Mouse (Mus musculus): ENCODE measurements around the gene Zfp385b. TPM values are rescaled to one million over a fixed set of nuclear protein-coding genes. Genes with fewer than 3 reads are reported as not detected.
A peak's percentile ranks its signal among the peaks of the same experiment; 100 is the strongest.

The Zfp385b gene
- total RNA-seq, 2 experiments from 2014 or later: 42.8 to 46.9 TPM

GRCm38 (mm10) chr2:77592525-77592924 is 226.9 kb downstream of the Zfp385b start:
- no peak for DNase-seq (ENCODE audit: low spot score in 2 of 2)

DNA sequence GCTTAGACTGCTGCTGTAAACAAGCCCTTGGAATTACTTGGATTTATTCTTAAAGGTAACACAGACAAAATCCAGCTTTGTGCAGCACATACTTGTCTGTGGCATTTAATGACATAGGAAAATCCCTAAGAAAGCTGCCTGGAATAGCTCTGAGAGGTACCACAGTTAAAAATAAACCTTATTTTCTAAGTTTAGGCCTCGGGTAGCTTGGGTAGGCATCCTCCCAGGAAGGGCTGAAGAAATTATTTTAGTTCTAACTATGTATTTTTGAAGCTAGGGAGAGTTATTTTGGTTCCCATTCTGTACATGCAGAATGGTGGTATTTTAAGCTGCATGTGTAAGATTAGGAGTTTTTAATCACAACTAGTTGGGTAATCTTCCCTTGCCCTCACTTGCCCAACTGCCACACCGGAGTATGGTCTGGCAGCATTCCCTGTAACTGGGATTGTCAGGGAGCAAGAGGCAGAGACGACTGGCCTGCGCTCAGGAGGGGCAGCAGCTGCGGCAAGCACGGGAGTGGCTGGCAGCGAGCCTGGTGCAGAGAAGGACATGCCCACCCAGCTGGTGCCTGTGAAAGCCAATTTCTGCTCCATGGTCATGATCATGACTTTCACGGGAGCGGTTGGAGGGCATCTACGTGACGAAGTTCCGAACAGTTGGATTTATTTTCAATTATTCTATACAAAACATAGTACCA is 230.1 kb downstream of the Zfp385b start:
- peak; percentile 70 to 72 for DNase-seq (ENCODE audit: low spot score in 2 of 2)

DNA sequence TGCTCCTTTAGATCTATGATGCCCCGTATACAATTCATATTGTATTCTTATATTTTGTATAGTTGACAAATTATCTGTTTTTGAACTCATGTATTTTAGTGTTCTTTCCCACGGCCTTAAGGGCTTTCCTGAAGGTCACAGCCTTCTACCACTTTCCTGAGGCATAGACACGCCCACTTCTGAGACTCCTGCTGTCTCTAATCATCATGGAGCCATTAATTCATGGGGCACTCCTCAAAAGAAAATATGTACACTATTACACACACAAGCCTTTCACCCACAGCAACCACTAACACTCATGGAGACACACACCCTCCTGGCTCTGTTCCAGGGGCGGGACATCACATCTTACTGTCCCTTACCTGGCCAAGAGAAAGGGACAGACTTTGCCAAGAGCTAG is 232.1 kb downstream of the Zfp385b start:
- no peak for DNase-seq (ENCODE audit: low spot score in 2 of 2)

DNA sequence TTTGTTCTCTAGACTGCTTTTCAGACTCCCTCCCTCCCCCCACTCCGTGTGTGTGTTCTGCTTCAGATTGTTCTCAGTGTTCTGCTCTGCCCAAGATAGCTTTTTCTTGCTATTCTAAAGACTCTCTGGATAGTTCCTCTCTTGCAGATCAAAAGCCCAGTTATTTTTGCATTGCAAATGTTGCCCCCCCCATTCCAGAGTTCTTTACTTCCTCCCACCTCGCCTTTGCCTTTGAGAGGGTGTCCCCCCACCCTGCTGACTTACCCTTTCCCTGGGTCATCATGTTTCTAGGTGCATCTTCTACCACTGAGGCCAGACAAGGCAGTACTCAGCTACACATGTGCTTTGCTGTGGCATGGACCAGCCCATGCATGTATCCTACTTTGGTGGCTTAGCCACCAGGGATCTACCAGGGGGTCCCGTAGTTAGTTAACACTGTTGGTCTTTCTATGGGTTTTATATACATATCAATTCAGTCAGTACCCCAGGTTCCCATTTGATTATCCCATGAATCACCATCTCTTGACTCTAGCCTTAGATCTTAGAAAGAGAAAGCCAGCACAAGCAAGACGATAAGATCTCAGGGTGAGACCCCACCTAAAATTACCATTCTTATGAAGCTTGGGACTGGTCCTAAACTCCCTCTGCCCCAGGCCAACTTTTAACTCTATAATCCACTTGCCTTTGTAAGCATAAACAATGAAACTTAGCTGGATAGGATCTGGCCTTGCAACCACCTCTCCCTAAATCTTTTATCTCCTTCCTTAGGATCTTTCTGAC is 232.7 kb downstream of the Zfp385b start:
- DNase-seq (ENCODE audit: low spot score in 2 of 2): no peak

- no peak for DNase-seq (ENCODE audit: low spot score in 2 of 2)
Measured at GRCm38 (mm10) chr2:77583586-77583985, 235.9 kb downstream of the Zfp385b start.

- DNase-seq (ENCODE audit: low spot score in 2 of 2): no peak
Measured at GRCm38 (mm10) chr2:77576571-77576970, 242.9 kb downstream of the Zfp385b start.

DNA sequence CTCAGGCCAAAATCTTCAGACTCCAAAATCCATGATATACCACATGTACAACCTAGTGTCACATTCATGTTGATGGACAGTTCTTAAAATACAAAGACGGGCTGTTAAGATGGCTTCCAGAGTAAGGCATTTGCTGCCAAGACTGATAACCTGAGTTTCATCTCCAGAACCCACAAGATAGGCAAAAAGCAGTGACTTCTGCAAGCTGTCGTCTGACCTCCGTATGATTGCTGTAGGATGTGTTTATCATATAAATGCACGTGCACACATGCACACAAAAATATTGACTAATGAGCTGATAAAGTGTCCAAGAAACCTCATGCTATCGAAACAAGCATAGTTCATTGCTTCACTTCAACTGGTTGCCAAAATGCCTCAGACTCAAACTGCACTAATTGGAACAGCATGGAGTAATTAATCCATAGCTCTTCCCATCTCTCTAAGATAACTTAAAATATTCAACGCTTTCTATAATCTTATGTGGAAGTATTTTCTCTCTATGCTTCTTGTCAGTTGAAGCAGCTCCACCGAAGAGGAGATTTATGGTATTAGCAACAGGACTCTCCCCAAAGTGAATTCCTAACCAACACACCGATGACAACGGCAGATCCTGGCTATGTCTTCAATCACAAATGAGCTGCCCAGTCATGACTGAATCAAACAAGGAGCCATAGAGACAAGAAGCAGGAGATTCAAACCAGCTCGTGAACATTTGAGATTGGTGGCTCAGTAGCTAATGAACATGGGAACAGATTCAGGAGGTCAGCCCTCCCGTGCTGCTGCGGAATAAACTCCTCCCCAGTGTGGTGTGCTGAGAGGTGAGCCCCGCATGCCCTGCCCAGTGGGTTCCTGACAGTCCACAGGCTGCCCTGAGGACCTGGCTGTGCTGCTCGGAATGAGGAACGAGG is 251.7 kb downstream of the Zfp385b start:
- DNase-seq (ENCODE audit: low spot score in 2 of 2): no peak

- no peak for DNase-seq (ENCODE audit: low spot score in 2 of 2)
Measured at GRCm38 (mm10) chr2:77563706-77564105, 255.7 kb downstream of the Zfp385b start.

GRCm38 (mm10) chr2:77561941-77562340 is 257.5 kb downstream of the Zfp385b start:
- DNase-seq (ENCODE audit: low spot score in 2 of 2): no peak

- no peak for DNase-seq (ENCODE audit: low spot score in 2 of 2)
Measured at GRCm38 (mm10) chr2:77556938-77557337, 262.5 kb downstream of the Zfp385b start.

GRCm38 (mm10) chr2:77555980-77556379 is 263.5 kb downstream of the Zfp385b start:
- no peak for DNase-seq (ENCODE audit: low spot score in 2 of 2)

GRCm38 (mm10) chr2:77552675-77553074 is 266.8 kb downstream of the Zfp385b start:
- no peak for DNase-seq (ENCODE audit: low spot score in 2 of 2)

- DNase-seq (ENCODE audit: low spot score in 2 of 2): no peak
Measured at GRCm38 (mm10) chr2:77543388-77543787, 276.1 kb downstream of the Zfp385b start.

DNA sequence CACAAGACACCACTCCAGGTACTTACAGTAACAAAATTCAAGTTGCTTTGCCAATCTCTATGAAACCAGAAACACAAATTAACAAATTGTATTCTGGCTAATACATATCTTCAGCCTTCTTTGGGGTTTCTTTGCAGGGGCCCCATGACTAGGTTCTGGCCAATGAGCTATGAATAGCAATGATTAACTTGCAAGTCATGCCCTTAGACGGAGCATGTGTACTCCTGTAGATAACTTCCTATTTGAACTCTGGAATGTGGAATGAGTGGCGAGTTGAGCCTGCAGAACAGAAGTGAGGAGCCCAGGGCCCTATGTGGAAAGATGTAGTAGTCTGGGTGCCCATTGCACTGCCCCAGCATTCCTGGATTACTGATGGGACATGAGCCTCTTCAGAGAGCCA is 276.8 kb downstream of the Zfp385b start:
- DNase-seq (ENCODE audit: low spot score in 2 of 2): no peak

GRCm38 (mm10) chr2:77541681-77542080 is 277.8 kb downstream of the Zfp385b start:
- DNase-seq (ENCODE audit: low spot score in 2 of 2): no peak

DNA sequence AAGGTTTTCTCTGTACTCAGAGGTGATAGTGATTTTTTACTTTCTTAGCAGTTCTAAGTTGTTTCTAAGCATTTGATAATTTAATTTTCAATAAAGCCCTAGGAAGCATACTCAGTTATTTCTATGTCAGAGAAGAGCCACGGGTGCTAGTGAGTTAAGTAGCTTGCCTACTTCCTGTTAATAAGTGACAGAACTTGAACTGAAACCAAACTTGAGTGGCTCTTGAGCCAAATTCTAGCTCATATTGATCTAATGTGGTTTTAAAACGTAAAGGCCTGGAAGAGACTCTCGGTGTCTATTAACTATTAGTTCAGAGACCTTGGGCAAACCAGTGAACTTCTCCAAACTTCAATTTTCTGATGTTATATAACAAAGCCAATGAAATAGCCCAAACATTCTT is 278.6 kb downstream of the Zfp385b start:
- no peak for DNase-seq (ENCODE audit: low spot score in 2 of 2)

DNA sequence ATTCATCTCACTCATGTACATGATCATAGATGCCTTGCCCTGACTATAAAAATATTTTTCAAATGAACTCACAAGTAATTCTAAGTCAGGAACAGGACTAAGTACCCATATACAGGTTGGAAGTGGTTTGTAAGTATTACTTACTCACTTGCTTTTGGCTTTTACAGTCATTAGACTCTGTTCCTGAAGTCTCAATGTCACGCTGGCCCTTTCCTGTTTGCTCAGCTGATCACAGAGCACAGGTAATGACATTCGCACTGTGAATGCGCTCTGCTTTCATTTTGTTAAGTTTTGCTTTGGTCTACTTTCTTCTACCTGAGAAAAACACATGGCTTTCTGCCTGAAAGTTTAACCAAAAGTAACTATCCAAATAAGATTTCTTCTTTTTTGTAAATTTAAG is 282.9 kb downstream of the Zfp385b start:
- DNase-seq (ENCODE audit: low spot score in 2 of 2): no peak

DNA sequence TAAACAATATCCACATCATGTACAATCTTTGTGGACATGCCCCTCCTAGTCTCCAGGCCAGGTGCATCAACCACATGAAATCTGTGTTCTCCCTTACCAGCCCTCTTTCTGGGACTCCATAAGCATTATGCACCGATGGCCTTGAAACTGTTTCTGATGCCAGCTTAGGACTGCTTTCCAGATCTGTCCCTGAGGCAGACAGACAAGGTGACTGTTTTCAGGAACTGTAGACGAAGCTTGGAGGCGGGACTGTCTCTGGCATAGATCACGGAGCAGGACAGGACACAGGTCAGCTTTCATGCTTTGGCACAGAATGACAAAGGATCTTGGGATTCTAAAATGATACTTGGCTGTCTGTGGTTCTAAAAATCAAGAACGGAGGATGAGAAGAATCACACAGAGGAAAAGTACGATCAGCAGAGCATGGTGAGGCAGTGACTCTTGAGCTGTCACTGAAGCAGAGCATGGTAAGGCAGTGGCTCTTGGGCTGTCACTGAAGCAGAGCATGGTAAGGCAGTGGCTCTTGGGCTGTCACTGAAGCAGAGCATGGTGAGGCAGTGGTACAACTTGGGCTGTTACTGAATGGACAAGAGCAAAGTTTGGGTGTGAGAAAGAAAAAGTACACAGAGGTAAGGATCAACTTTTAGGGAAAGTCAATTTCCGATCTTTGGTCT is 291.2 kb downstream of the Zfp385b start:
- no peak for DNase-seq (ENCODE audit: low spot score in 2 of 2)

DNA sequence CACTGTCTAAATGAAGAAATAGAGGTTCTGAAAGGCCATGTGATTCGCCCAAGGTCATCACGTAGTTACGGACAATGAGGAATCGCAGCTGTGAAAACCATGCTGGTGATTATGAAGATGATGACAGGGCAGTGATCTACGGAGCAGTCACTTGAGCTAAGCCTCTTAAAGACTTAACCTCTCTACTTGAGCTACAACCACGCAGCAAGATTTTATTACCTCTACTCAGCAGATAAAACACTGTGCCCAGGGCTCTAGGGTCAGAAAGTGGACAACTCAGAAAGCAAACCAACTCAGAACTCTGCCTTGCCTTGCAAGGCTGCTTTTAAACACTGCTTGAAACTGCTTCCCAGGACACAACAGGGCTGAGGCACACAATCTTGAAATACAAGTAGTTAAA is 291.8 kb downstream of the Zfp385b start:
- DNase-seq (ENCODE audit: low spot score in 2 of 2): no peak

- DNase-seq (ENCODE audit: low spot score in 2 of 2): no peak
Measured at GRCm38 (mm10) chr2:77526803-77527202, 292.6 kb downstream of the Zfp385b start.

DNA sequence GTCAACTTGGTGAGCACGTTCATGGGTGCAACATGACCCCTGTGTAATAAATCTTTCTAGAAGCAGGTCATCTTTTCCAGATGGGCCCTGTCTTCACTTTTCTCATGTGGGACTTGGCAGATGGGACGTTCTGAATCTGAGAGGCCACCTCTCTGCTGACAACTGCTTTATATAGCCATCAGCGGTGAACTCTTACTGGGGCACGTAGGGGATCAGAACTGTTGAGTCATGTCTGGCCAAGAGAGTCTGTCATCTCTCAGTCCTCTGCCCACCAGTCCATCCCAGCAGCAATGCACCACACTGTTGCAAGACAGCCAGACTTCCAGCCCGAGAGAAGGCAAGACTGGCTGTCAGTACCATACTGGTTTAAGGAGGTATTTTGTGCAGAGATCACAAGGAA is 293.1 kb downstream of the Zfp385b start:
- no peak for DNase-seq (ENCODE audit: low spot score in 2 of 2)
